Mouse (Mus musculus) small intestine, adult 2 months (tissue): ENCODE data around the gene Cdr2l. TPM values are rescaled to one million over a fixed set of nuclear protein-coding genes. Genes with fewer than 3 reads are reported as not detected.
A peak's percentile ranks its signal among the peaks of the same experiment; 100 is the strongest.

ENCODE experiments used
- H3K27ac ChIP-seq: fragments of 200-500 bp; 2 replicates; pipeline ENCODE4 v1.5.1; 2012; ENCODE audit warnings: low read depth, low read length, control low read depth, inconsistent platforms; ENCODE audit not compliant: insufficient read depth
- H3K27me3 ChIP-seq: fragments of 200-500 bp; 2 replicates; pipeline ENCODE4 v1.6.1; 2012; ENCODE audit warnings: mild to moderate bottlenecking, moderate library complexity, low read length, inconsistent platforms; ENCODE audit not compliant: control insufficient read depth, insufficient read depth
- H3K36me3 ChIP-seq: fragments of 200-500 bp; 2 replicates; pipeline ENCODE4 v1.6.1; 2012; ENCODE audit warnings: mild to moderate bottlenecking, low read length, control low read depth, inconsistent platforms; ENCODE audit not compliant: control insufficient read depth, insufficient read depth
- H3K4me1 ChIP-seq: fragments of 200-500 bp; 2 replicates; pipeline ENCODE4 v1.6.1; 2012; ENCODE audit warnings: low read length, inconsistent platforms, mixed read lengths; ENCODE audit not compliant: control insufficient read depth, insufficient read depth, insufficient read length
- H3K4me3 ChIP-seq: fragments of 200-500 bp; 2 replicates; pipeline ENCODE4 v1.5.1; 2012; ENCODE audit warnings: low read depth, mild to moderate bottlenecking, control low read depth, inconsistent platforms, low read length, moderate library complexity
- CTCF ChIP-seq: fragments of 200-500 bp; IDR thresholded peaks from 2 replicates; pipeline ENCODE4 v1.5.1; 2012; ENCODE audit warnings: low read depth, mild to moderate bottlenecking, control low read depth, inconsistent platforms, low read length, moderate library complexity, mixed read lengths; ENCODE audit not compliant: insufficient replicate concordance, insufficient read length; ENCODE audit errors: extremely low read depth
- POLR2A ChIP-seq: fragments of 200-500 bp; IDR thresholded peaks from 2 replicates; pipeline ENCODE4 v1.6.1; 2012; ENCODE audit warnings: low read depth, mild to moderate bottlenecking, control low read depth, inconsistent platforms, low read length, moderate library complexity
- WGBS: fragments of 180-500 bp; shearing (Covaris S2); methylation state at CpG from one replicate; pipeline ENCODE4 v1.1.7; 2018; 5-methylcytosine and 5-hydroxymethylcytosine counted together
- polyA plus RNA-seq: library from polyadenylated mRNA; depleted of rRNA; stranded (reverse); fragments of >200 nt; gene quantifications from 2 replicates; pipeline ENCODE4 v1.2.3, GENCODE M21; 2012

Gene Cdr2l
- polyA plus RNA-seq, 1 experiment, result 4.2 TPM

DNA sequence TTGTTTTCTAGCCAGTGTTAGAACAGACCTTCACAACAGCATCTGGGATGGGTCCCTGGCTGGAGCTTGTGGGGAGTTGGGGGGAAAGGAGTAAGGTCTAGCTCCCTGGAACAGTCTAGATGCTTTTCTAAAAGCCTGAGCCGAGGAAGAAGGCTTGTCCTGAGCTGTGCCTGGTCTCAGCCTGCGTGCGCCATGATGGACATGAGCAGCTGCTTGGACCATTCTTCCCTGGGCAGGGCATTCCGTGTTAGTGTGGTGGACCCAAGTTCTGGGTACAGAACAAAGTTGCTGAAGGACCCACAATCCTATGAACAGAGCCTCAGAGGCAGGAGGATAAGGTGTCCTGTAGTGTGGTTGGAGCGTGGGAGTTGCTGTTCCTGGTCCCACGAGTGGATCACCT, 48.8 kb downstream of the Cdr2l start:
- 92% methylated on average over 6 of the region's 6 CpGs for WGBS
- Histone ChIP-seq H3K4me1 (peaks cover 21% of the 10 kb centered on the region), H3K27ac (no peak overlapping the region), H3K36me3 (peaks cover 46% of the 10 kb centered on the region), H3K27me3 (no peaks in the 10 kb centered on the region), H3K4me3 (no peak overlapping the region)
- TF ChIP-seq CTCF (no peak), POLR2A (no peak)

GRCm38 (mm10) chr11:115432814-115433213, 51.1 kb downstream of the Cdr2l start:
- H3K27ac ChIP-seq, result peak overlapping the region; percentile 69
- no peak for TF ChIP-seq POLR2A
- TF ChIP-seq CTCF, result no peak
- 32% methylated on average over 4 of the region's 4 CpGs for WGBS

DNA sequence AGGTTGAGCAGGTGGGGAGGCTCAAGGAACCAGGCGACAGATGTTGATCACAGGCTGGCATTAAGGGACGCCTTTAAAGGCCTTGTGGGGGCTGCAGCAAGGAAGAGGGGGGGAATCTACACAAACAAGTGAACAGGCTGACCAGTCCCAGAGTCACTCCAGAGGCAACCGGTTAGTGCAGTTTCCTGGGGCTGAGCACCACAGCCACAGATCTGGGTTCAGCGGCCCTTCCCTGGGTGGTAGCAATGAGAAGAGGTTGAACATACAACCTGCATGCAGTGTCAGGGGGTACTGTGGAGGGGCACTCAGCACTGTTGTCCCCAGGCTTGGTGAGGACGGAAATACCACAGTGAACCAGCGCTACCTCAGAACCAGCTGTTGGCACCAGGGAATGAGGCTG, 51.6 kb downstream of the Cdr2l start:
- Histone ChIP-seq H3K4me1 (peaks cover 22% of the 10 kb centered on the region), H3K27me3 (no peaks in the 10 kb centered on the region), H3K36me3 (peaks cover 32% of the 10 kb centered on the region), H3K27ac (peak overlapping the region; percentile 69; the same call in 1 of the 2 replicates), H3K4me3 (no peak overlapping the region)
- 74% methylated on average over 6 of the region's 6 CpGs for WGBS
- TF ChIP-seq CTCF (no peak), POLR2A (no peak)

More at GRCm38 (mm10) chr11:115432814-115433213, 51.1 kb downstream of the Cdr2l start:
- H3K4me3 ChIP-seq, result no peak overlapping the region
- no peaks in the 10 kb centered on the region for H3K27me3 ChIP-seq
- H3K36me3 ChIP-seq, result peaks cover 32% of the 10 kb centered on the region
- H3K4me1 ChIP-seq, result peaks cover 24% of the 10 kb centered on the region

DNA sequence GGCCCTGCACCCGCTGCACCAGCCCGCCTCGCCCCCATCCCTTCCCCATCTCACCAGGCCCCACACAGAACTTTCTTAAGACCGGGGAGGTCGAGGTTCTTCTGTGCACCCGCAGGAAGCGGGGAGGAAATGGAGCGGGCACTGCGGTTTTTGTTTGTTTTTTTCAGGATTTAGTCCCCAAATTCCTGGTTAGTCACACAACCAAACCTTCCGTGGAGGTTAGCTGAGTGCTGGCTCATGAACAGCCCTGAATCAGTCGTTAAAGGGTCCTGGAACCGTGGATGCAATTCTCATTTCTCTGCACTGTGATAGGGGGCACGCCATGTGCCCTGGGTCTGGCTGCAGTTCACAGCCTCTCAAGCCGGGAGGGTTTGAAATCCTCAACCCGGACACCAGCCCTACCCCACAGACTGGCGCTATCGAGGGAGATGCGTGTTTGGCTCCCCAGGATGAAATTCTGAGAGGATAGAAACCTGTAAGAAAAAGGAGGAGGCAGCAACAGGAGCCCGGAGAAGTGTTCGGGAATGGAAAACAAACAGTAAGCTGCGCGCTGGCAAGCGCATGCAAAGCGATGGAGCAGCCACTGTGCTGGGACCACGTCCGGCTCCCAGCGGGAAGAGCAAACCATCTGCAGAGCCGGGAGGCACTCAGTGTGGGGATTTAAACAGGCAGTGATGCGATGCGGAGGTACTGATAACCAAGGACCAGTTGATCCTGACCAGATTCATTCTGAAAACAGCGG, 54.1 kb downstream of the Cdr2l start:
- no peaks in the 10 kb centered on the region for H3K27me3 ChIP-seq
- H3K4me3 ChIP-seq, result peak overlapping the region; percentile 0; the same call in 1 of the 2 replicates
- no peak for TF ChIP-seq CTCF
- TF ChIP-seq POLR2A, result no peak

GRCm38 (mm10) chr11:115437571-115438122, 55.9 kb downstream of the Cdr2l start:
- 73% methylated on average over 5 of the region's 5 CpGs for WGBS
- H3K27ac ChIP-seq, result no peak overlapping the region

More for the DNA sequence above, 54.1 kb downstream of the Cdr2l start:
- Histone ChIP-seq H3K36me3 (peaks cover 11% of the 10 kb centered on the region), H3K4me1 (peaks cover 22% of the 10 kb centered on the region), H3K27ac (no peak overlapping the region)
- WGBS, result 26% methylated on average over 31 of the region's 31 CpGs

GRCm38 (mm10) chr11:115439326-115439725, 57.6 kb downstream of the Cdr2l start:
- Histone ChIP-seq H3K4me1 (peaks cover 8% of the 10 kb centered on the region), H3K27ac (no peak overlapping the region), H3K27me3 (no peaks in the 10 kb centered on the region), H3K4me3 (no peak overlapping the region), H3K36me3 (no peaks in the 10 kb centered on the region)
- WGBS, result 84% methylated on average over 3 of the region's 3 CpGs
- TF ChIP-seq CTCF, result no peak
- no peak for TF ChIP-seq POLR2A

More at GRCm38 (mm10) chr11:115437571-115438122, 55.9 kb downstream of the Cdr2l start:
- Histone ChIP-seq H3K27me3 (no peaks in the 10 kb centered on the region), H3K36me3 (no peaks in the 10 kb centered on the region), H3K4me3 (no peak overlapping the region), H3K4me1 (peaks cover 16% of the 10 kb centered on the region)
- TF ChIP-seq CTCF, result no peak
- no peak for TF ChIP-seq POLR2A

DNA sequence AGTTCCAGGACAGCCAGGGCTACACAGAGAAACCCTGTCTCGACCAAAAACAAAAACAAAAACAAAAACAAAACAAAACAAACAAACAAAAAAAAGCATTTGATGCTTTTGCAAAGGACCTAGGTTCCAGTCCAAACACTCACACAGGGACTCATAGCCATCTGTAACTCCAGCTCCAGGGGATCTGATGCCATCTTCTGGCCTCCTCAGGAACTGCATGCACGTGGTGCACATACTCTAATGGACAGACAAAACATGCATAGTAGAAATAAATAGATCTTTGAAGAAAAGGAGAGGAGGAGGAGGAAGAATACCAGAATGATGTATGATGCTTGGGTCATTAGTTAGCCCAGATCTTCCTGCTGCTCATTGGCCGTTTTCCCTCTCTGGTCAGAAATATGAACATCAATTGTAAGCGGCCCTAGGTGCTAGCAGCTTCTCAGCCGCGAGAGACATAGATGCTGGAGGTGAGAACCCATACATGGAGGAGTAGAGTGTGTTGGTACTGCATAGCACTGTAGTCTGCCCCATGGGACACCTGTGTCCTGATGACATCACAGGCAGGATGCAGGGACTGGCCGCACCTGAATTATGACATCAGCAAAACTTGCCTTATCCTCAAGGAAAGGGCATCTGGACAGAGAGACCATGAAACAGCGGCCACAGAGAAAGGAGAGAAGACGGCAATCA, 58.3 kb downstream of the Cdr2l start, which contains the start of gene Trim80:
Trim80 (plus strand) TSS at position 640 of the 690 bp plus-strand sequence.
- Histone ChIP-seq H3K4me3 (no peak within 1 kb of the TSS), H3K27ac (no peak within 1 kb of the TSS), H3K36me3 (no peaks in the 10 kb centered on the region), H3K4me1 (peaks cover 7% of the 10 kb centered on the region), H3K27me3 (no peaks in the 10 kb centered on the region)
- TF ChIP-seq POLR2A, result no peak
- no peak for TF ChIP-seq CTCF
- 96% methylated on average over 9 of the region's 9 CpGs for WGBS
